Mouse (Mus musculus) heart, embryonic 10.5 days (tissue): ENCODE measurements around the gene Usp5. TPM values are rescaled to one million over a fixed set of nuclear protein-coding genes. Genes with fewer than 3 reads are reported as not detected.
"Not testable (repeated sequence)": the region's sequence is repeated elsewhere in the genome, so short reads cannot be mapped to it uniquely, and the experiment has no call there.

Source experiments
- DNase-seq: peaks from one replicate; pipeline ENCODE4 v3.0.0-alpha.2; 2017; ENCODE audit warnings: low spot score
- H3K27ac ChIP-seq: fragments of 300-500 bp; sonication (generic); 2 replicates; pipeline ENCODE4 v1.5.1; 2016; ENCODE audit warnings: mild to moderate bottlenecking
- H3K27me3 ChIP-seq: fragments of 300-500 bp; sonication (generic); 2 replicates; pipeline ENCODE4 v1.6.1; 2016; ENCODE audit warnings: mild to moderate bottlenecking; ENCODE audit not compliant: poor library complexity, insufficient read depth, severe bottlenecking
- H3K36me3 ChIP-seq: fragments of 300-500 bp; sonication (generic); 2 replicates; pipeline ENCODE4 v1.6.1; 2016; ENCODE audit warnings: mild to moderate bottlenecking, moderate library complexity
- H3K4me1 ChIP-seq: fragments of 300-500 bp; sonication (generic); 2 replicates; pipeline ENCODE4 v1.6.1; 2016; ENCODE audit warnings: mild to moderate bottlenecking
- H3K4me3 ChIP-seq: fragments of 300-500 bp; sonication (generic); 2 replicates; pipeline ENCODE4 v1.5.1; 2016; ENCODE audit warnings: mild to moderate bottlenecking, moderate library complexity
- H3K9me3 ChIP-seq: fragments of 300-500 bp; sonication (generic); 2 replicates; pipeline ENCODE4 v1.6.1; 2016; ENCODE audit warnings: mild to moderate bottlenecking, moderate library complexity
- WGBS: fragments of 180-500 bp; shearing (Covaris S2); methylation state at CpG from one replicate; pipeline ENCODE4 v1.1.7; 2016; 5-methylcytosine and 5-hydroxymethylcytosine counted together
- polyA plus RNA-seq: library from polyadenylated mRNA; unstranded; fragments of >200 nt; fragmentation: Nextera tagmentation; extraction: Ambion mirVana; gene quantifications from 2 replicates; pipeline ENCODE4 v1.2.1, GENCODE M21; 2016

The Usp5 gene
- polyA plus RNA-seq, 1 experiment from 2014 or later, result 145 TPM

GRCm38 (mm10) chr6:124814448-124814847 is 14.8 kb downstream of the Usp5 start:
- DNase-seq, result no peak
- H3K36me3 ChIP-seq, result peaks cover 73% of the 10 kb centered on the region
- H3K4me3 ChIP-seq, result peak overlapping the region; percentile 90
- WGBS, result 35% methylated on average over 8 of the region's 8 CpGs
- no peaks in the 10 kb centered on the region for H3K9me3 ChIP-seq
- H3K27me3 ChIP-seq, result no peaks in the 10 kb centered on the region
- peaks cover 34% of the 10 kb centered on the region for H3K4me1 ChIP-seq
- H3K27ac ChIP-seq, result peak overlapping the region; percentile 99

- no peaks in the 10 kb centered on the region for H3K9me3 ChIP-seq
- DNase-seq, result peak; percentile 97
- peaks cover 68% of the 10 kb centered on the region for H3K36me3 ChIP-seq
- peak within 1 kb of the TSS; percentile 90 for H3K4me3 ChIP-seq
- peaks cover 38% of the 10 kb centered on the region for H3K4me1 ChIP-seq
- H3K27ac ChIP-seq, result peak within 1 kb of the TSS; percentile 99
- H3K27me3 ChIP-seq, result no peaks in the 10 kb centered on the region
- WGBS, result under 1% methylated on average over 22 of the region's 22 CpGs
Measured at GRCm38 (mm10) chr6:124813933-124814332, 15.4 kb downstream of the Usp5 start, which contains the start of gene Tpi1. Tpi1 (minus strand) TSS chr6:124814296.

- no peaks in the 10 kb centered on the region for H3K27me3 ChIP-seq
- H3K36me3 ChIP-seq, result peaks cover 64% of the 10 kb centered on the region
- H3K27ac ChIP-seq, result peak overlapping the region; percentile 99
- H3K4me3 ChIP-seq, result peak overlapping the region; percentile 90
- peak; percentile 94 for DNase-seq
- H3K4me1 ChIP-seq, result peaks cover 42% of the 10 kb centered on the region
- no peaks in the 10 kb centered on the region for H3K9me3 ChIP-seq
- under 1% methylated on average over 18 of the region's 18 CpGs for WGBS
Measured at GRCm38 (mm10) chr6:124813496-124813895, 15.8 kb downstream of the Usp5 start.

GRCm38 (mm10) chr6:124812848-124813247 is 16.4 kb downstream of the Usp5 start:
- Histone ChIP-seq H3K4me3 (peak overlapping the region; percentile 90), H3K4me1 (peaks cover 49% of the 10 kb centered on the region), H3K9me3 (no peaks in the 10 kb centered on the region), H3K36me3 (peaks cover 57% of the 10 kb centered on the region), H3K27ac (peak overlapping the region; percentile 99), H3K27me3 (no peaks in the 10 kb centered on the region)
- 21% methylated on average over 9 of the region's 9 CpGs for WGBS
- no peak for DNase-seq

- Histone ChIP-seq H3K9me3 (no peaks in the 10 kb centered on the region), H3K4me1 (peaks cover 55% of the 10 kb centered on the region), H3K27me3 (no peaks in the 10 kb centered on the region), H3K27ac (peak overlapping the region; percentile 99), H3K4me3 (peak overlapping the region; percentile 90), H3K36me3 (peaks cover 48% of the 10 kb centered on the region)
- WGBS, result 75% methylated on average over 24 of the region's 24 CpGs
- no peak for DNase-seq
Measured at GRCm38 (mm10) chr6:124811701-124812560, 17.4 kb downstream of the Usp5 start.

- 81% methylated on average over 4 of the region's 4 CpGs for WGBS
- Histone ChIP-seq H3K27ac (no peak overlapping the region), H3K27me3 (no peaks in the 10 kb centered on the region), H3K4me1 (peaks cover 55% of the 10 kb centered on the region), H3K4me3 (no peak overlapping the region), H3K36me3 (peaks cover 42% of the 10 kb centered on the region), H3K9me3 (no peaks in the 10 kb centered on the region)
- DNase-seq, result no peak
Measured at GRCm38 (mm10) chr6:124811403-124811665, 17.9 kb downstream of the Usp5 start.

GRCm38 (mm10) chr6:124810566-124811402 is 18.5 kb downstream of the Usp5 start:
- 0 out of 2 replicates have a peak overlapping the region, but pooled peaks have one; percentile 67 for H3K4me3 ChIP-seq
- 80% methylated on average over 11 of the region's 11 CpGs for WGBS
- not testable (repeated sequence) for H3K9me3 ChIP-seq, DNase-seq, H3K27me3 ChIP-seq
- H3K27ac ChIP-seq, result peak overlapping the region; percentile 94; the same call in 1 of the 2 replicates
- peaks cover 36% of the 10 kb centered on the region for H3K36me3 ChIP-seq
- peaks cover 55% of the 10 kb centered on the region for H3K4me1 ChIP-seq

GRCm38 (mm10) chr6:124809775-124810538 is 19.3 kb downstream of the Usp5 start:
- Histone ChIP-seq H3K36me3 (peaks cover 29% of the 10 kb centered on the region), H3K9me3 (no peaks in the 10 kb centered on the region), H3K27me3 (no peaks in the 10 kb centered on the region), H3K4me3 (peak overlapping the region; percentile 67), H3K27ac (peak overlapping the region; percentile 94), H3K4me1 (peaks cover 59% of the 10 kb centered on the region)
- no peak for DNase-seq
- 48% methylated on average over 14 of the region's 14 CpGs for WGBS

- WGBS, result under 1% methylated on average over 35 of the region's 35 CpGs
- Histone ChIP-seq H3K27ac (peak overlapping the region; percentile 94), H3K27me3 (no peaks in the 10 kb centered on the region), H3K9me3 (no peaks in the 10 kb centered on the region), H3K4me1 (peaks cover 52% of the 10 kb centered on the region), H3K36me3 (peaks cover 28% of the 10 kb centered on the region), H3K4me3 (peak overlapping the region; percentile 67)
- DNase-seq, result peak; percentile 94
Measured at GRCm38 (mm10) chr6:124809052-124809774, 20.1 kb downstream of the Usp5 start.

- peaks cover 28% of the 10 kb centered on the region for H3K36me3 ChIP-seq
- no peaks in the 10 kb centered on the region for H3K27me3 ChIP-seq
- no peaks in the 10 kb centered on the region for H3K9me3 ChIP-seq
- 3% methylated on average over 29 of the region's 29 CpGs for WGBS
- H3K4me1 ChIP-seq, result peaks cover 50% of the 10 kb centered on the region
- peak; percentile 94 for DNase-seq
- H3K27ac ChIP-seq, result peak within 1 kb of the TSS; percentile 94
- H3K4me3 ChIP-seq, result peak within 1 kb of the TSS; percentile 67
Measured at GRCm38 (mm10) chr6:124808358-124809012, 20.8 kb downstream of the Usp5 start, which contains the start of gene Spsb2. Spsb2 (plus strand) TSS chr6:124808661.

- 67% methylated on average over 6 of the region's 6 CpGs for WGBS
Measured at GRCm38 (mm10) chr6:124807986-124808357, 21.3 kb downstream of the Usp5 start.

More at GRCm38 (mm10) chr6:124807986-124808357, 21.3 kb downstream of the Usp5 start:
- peak overlapping the region; percentile 94 for H3K27ac ChIP-seq
- H3K36me3 ChIP-seq, result peaks cover 28% of the 10 kb centered on the region
- H3K9me3 ChIP-seq, result no peaks in the 10 kb centered on the region
- H3K4me1 ChIP-seq, result peaks cover 50% of the 10 kb centered on the region
- H3K4me3 ChIP-seq, result peak overlapping the region; percentile 67
- no peak for DNase-seq
- no peaks in the 10 kb centered on the region for H3K27me3 ChIP-seq
